Mouse (Mus musculus): ENCODE measurements around the gene Adgrd1. TPM values are rescaled to one million over a fixed set of nuclear protein-coding genes. Genes with fewer than 3 reads are reported as not detected.

Gene Adgrd1
- total and polyA plus RNA-seq, 3 experiments = 0.04 to 0.07 TPM; not detected in 1

- Histone ChIP-seq H3K4me1 (ENCODE audit: control insufficient read depth in 1 of 2, insufficient read depth in 2 of 2) (no peaks in the 10 kb centered on the region), H3K9me3 (replicated peaks; ENCODE audit: low read length) (peaks cover 24% of the 10 kb centered on the region), H3K27me3 (replicated peaks) (no peaks in the 10 kb centered on the region), H3K36me3 (replicated peaks in 1 of 2; ENCODE audit: control insufficient read depth in 1 of 2, insufficient read depth in 1 of 2, low read length in 1 of 2) (no peaks in the 10 kb centered on the region), H3K79me2 (replicated peaks; ENCODE audit: control insufficient read depth, extremely low read depth, insufficient read depth, poor library complexity, severe bottlenecking) (no peaks in the 10 kb centered on the region), H3K27ac (ENCODE audit: insufficient read depth, low read depth) (no peak overlapping the region), H3K4me2 (ENCODE audit: insufficient read depth, low read depth, poor library complexity, severe bottlenecking) (no peak overlapping the region), H3K4me3 (replicated peaks in 1 of 3; ENCODE audit: low read depth in 2 of 3, low read length in 2 of 3, poor library complexity in 1 of 3) (no peak overlapping the region), H3K9ac (ENCODE audit: insufficient read depth, low read depth) (no peak overlapping the region)
- in situ Hi-C loops (cut with MboI; ENCODE audit: low pct_ligation_motif_present, low pct_unique_long_range_greater_than_20kb, low sequenced_read_pairs) = no loop called here
- no peak for TF ChIP-seq MEF2A (IDR thresholded peaks at IDR 0.05; ENCODE audit: borderline replicate concordance, low read depth, low read length)
- peak in 1 of 2 experiments; percentile 25; a peak in 1 of 4 replicates for TF ChIP-seq CTCF (conservative IDR thresholded peaks at IDR 0.05 in 1 of 2, IDR thresholded peaks at IDR 0.05 in 1 of 2; ENCODE audit: low read depth in 2 of 2, low read length in 2 of 2)
- dilution Hi-C loops (cut with MboI; ENCODE audit: extremely low pct_ligation_motif_present, extremely low pct_unique_long_range_greater_than_20kb, low sequenced_read_pairs) = no loop called here
- peak; percentile 22 for DNase-seq (ENCODE audit: extremely low read depth)
Measured at GRCm38 (mm10) chr5:129186260-129186659, 89.7 kb downstream of the Adgrd1 start.

- dilution Hi-C loops (cut with MboI; ENCODE audit: extremely low pct_ligation_motif_present, extremely low pct_unique_long_range_greater_than_20kb, low sequenced_read_pairs) = no loop called here
- no peak for DNase-seq (ENCODE audit: extremely low read depth)
- Histone ChIP-seq H3K4me3 (replicated peaks in 1 of 3; ENCODE audit: low read depth in 2 of 3, low read length in 2 of 3, poor library complexity in 1 of 3) (no peak overlapping the region), H3K4me2 (ENCODE audit: insufficient read depth, low read depth, poor library complexity, severe bottlenecking) (no peak overlapping the region), H3K9me3 (replicated peaks; ENCODE audit: low read length) (peaks cover 27% of the 10 kb centered on the region), H3K4me1 (ENCODE audit: control insufficient read depth in 1 of 2, insufficient read depth in 2 of 2) (no peaks in the 10 kb centered on the region), H3K36me3 (replicated peaks in 1 of 2; ENCODE audit: control insufficient read depth in 1 of 2, insufficient read depth in 1 of 2, low read length in 1 of 2) (no peaks in the 10 kb centered on the region), H3K27ac (ENCODE audit: insufficient read depth, low read depth) (no peak overlapping the region), H3K27me3 (replicated peaks) (no peaks in the 10 kb centered on the region), H3K79me2 (replicated peaks; ENCODE audit: control insufficient read depth, extremely low read depth, insufficient read depth, poor library complexity, severe bottlenecking) (no peaks in the 10 kb centered on the region), H3K9ac (ENCODE audit: insufficient read depth, low read depth) (no peak overlapping the region)
- no peak for TF ChIP-seq CTCF (conservative IDR thresholded peaks at IDR 0.05 in 1 of 2, IDR thresholded peaks at IDR 0.05 in 1 of 2; ENCODE audit: low read depth in 2 of 2, low read length in 2 of 2)
- no peak for TF ChIP-seq PAX5 (IDR thresholded peaks at IDR 0.05; ENCODE audit: low read length)
- no peak for TF ChIP-seq MEF2A (IDR thresholded peaks at IDR 0.05; ENCODE audit: borderline replicate concordance, low read depth, low read length)
- no peak for TF ChIP-seq ZNF384 (IDR thresholded peaks at IDR 0.05; ENCODE audit: low read depth, low read length)
- in situ Hi-C loops (cut with MboI; ENCODE audit: low pct_ligation_motif_present, low pct_unique_long_range_greater_than_20kb, low sequenced_read_pairs) = no loop called here
Measured at GRCm38 (mm10) chr5:129186926-129187325, 90.4 kb downstream of the Adgrd1 start.

- Histone ChIP-seq H3K4me2 (ENCODE audit: insufficient read depth, low read depth, poor library complexity, severe bottlenecking) (no peak overlapping the region), H3K9ac (ENCODE audit: insufficient read depth, low read depth) (no peak overlapping the region)
- in situ Hi-C loops (cut with MboI; ENCODE audit: low pct_ligation_motif_present, low pct_unique_long_range_greater_than_20kb, low sequenced_read_pairs) = no loop called here
Measured at GRCm38 (mm10) chr5:129189071-129189470, 92.5 kb downstream of the Adgrd1 start.

More at GRCm38 (mm10) chr5:129189071-129189470, 92.5 kb downstream of the Adgrd1 start:
- Histone ChIP-seq H3K4me1 (ENCODE audit: control insufficient read depth in 1 of 2, insufficient read depth in 2 of 2) (no peaks in the 10 kb centered on the region), H3K36me3 (replicated peaks in 1 of 2; ENCODE audit: control insufficient read depth in 1 of 2, insufficient read depth in 1 of 2, low read length in 1 of 2) (no peaks in the 10 kb centered on the region), H3K27ac (ENCODE audit: insufficient read depth, low read depth) (no peak overlapping the region), H3K27me3 (replicated peaks) (no peaks in the 10 kb centered on the region), H3K9me3 (replicated peaks; ENCODE audit: low read length) (peaks cover 30% of the 10 kb centered on the region), H3K79me2 (replicated peaks; ENCODE audit: control insufficient read depth, extremely low read depth, insufficient read depth, poor library complexity, severe bottlenecking) (no peaks in the 10 kb centered on the region), H3K4me3 (replicated peaks in 1 of 3; ENCODE audit: low read depth in 2 of 3, low read length in 2 of 3, poor library complexity in 1 of 3) (no peak overlapping the region)
- TF ChIP-seq CHD1 (IDR thresholded peaks at IDR 0.05; ENCODE audit: low read depth, low read length) (no peak), ZNF384 (IDR thresholded peaks at IDR 0.05; ENCODE audit: low read depth, low read length) (no peak), ETS1 (conservative IDR thresholded peaks at IDR 0.05; ENCODE audit: low read depth, low read length) (no peak), JUN (IDR thresholded peaks at IDR 0.05; ENCODE audit: insufficient read depth, low read depth, low read length) (no peak), MYC (IDR thresholded peaks at IDR 0.05; ENCODE audit: low read depth, low read length) (no peak), NELFE (IDR thresholded peaks at IDR 0.05; ENCODE audit: low read depth, low read length) (no peak), POLR2A (IDR thresholded peaks at IDR 0.05; ENCODE audit: low read depth, low read length) (no peak), TCF12 (IDR thresholded peaks at IDR 0.05; ENCODE audit: low read depth, low read length) (no peak), RCOR1 (conservative IDR thresholded peaks at IDR 0.05; ENCODE audit: low read depth, low read length) (no peak), TBP (conservative IDR thresholded peaks at IDR 0.05; ENCODE audit: low read depth, low read length) (no peak), MEF2A (IDR thresholded peaks at IDR 0.05; ENCODE audit: borderline replicate concordance, low read depth, low read length) (no peak), NRF1 (IDR thresholded peaks at IDR 0.05; ENCODE audit: low read depth, low read length) (no peak), MAFK (IDR thresholded peaks at IDR 0.05; ENCODE audit: insufficient replicate concordance, low read length) (no peak), PAX5 (IDR thresholded peaks at IDR 0.05; ENCODE audit: low read length) (no peak), CHD2 (IDR thresholded peaks at IDR 0.05; ENCODE audit: low read length) (no peak)
- no peak for DNase-seq (ENCODE audit: extremely low read depth)
- dilution Hi-C loops (cut with MboI; ENCODE audit: extremely low pct_ligation_motif_present, extremely low pct_unique_long_range_greater_than_20kb, low sequenced_read_pairs) = no loop called here
